Mouse (Mus musculus) kidney, adult 2 months (tissue): ENCODE results near the gene Pet117.

Source experiments
- CTCF ChIP-seq: fragments of 200-500 bp; conservative IDR thresholded peaks from 2 replicates; pipeline ENCODE4 v1.5.1; 2011; ENCODE audit warnings: low read depth, mild to moderate bottlenecking, control low read depth, low read length, moderate library complexity, mixed read lengths; ENCODE audit not compliant: insufficient read depth, insufficient read length
- POLR2A ChIP-seq: fragments of 200-500 bp; IDR thresholded peaks from one replicate; pipeline ENCODE4 v1.6.1; 2011; ENCODE audit warnings: low read depth, low read length, control low read depth

DNA sequence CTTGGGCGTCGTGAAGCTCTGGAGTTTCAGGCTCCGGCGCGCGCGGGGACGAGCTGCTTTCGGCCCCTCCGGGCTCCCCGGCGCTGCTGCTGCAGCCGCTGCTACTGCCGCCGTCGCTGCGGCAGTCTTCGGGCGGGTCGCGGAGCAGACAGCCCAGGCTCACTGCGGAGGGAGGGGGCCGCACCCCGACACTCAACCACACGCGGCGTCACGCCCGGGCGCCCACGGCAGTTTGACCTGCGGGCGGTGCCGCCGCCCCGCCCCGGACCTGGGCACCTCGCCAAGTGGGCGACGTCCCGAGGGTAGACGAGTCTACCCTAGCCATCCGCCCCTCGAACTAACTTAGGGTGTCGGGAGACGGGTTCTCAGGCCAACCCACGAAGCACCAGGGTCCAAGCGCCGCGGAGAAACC lies 37.8 kb upstream of the Pet117 start:
- TF ChIP-seq CTCF (no peak), POLR2A (no peak)
